In genomic region chr2:6178901-6179748, GRCm38 (mm10) we compare ENCODE assay signal across 18 mouse cellular contexts. TPM values are rescaled to one million over a fixed set of nuclear protein-coding genes. Genes with fewer than 3 reads are reported as not detected.
A peak's percentile ranks its signal among the peaks of the same experiment; 100 is the strongest.
DNase-seq lines count a peak whose midpoint lies in the region; ATAC-seq lines count a peak whose summit lies in the region.
"Had no signal": no experiment of that assay in that cellular context is flagged by ENCODE, and none has a peak within 500 bp of the region (broad histone marks: within the 10 kb centered on the region; RNA-seq: fewer than 3 reads in every experiment).

No protein-coding gene starts in this region.

- peak; percentile 78 for DNase-seq in heart, adult 11 months
- DNase-seq in heart, postnatal 10 days = no peak
- DNase-seq in embryo, embryonic 11 days = peak; percentile 49
- DNase-seq in hindlimb bud, embryonic 11.5 days (ENCODE audit: extremely low spot score, low read depth, low spot score) = peak; percentile 86
- no peak for DNase-seq in cerebellum, adult 9-10 months
- DNase-seq in gastrocnemius, adult 8-10 months (ENCODE audit: low spot score in 2 of 2) = no peak
- DNase-seq: adrenal gland, postnatal 36 days; cerebellum, postnatal 14 days; heart, adult 2 months; kidney, postnatal 4 days; layer of hippocampus, postnatal 36 days; lung, adult 18-20 months; thymus, postnatal 25 days had no signal

- intact Hi-C loops in heart, postnatal 10 days (cut with DNase I) = no loop called here

- ATAC-seq in monocyte, adult 5-6 weeks (replicated peaks; ENCODE audit: insufficient number of reproducible peaks, low FRiP score, low TSS enrichment, poor library complexity, severe bottlenecking) = peak; percentile 29; the same call in 1 of the 2 replicates
- no peak for ATAC-seq in CD4-positive, CD25-positive, alpha-beta regulatory T cell, adult 4 months
- ATAC-seq: intestine, embryonic 16.5 days; Patski had no signal

RNA-seq across cellular contexts. Expression of gene Echdc3, which starts 33.7 kb away (rescaled TPM):
- total RNA-seq in heart, postnatal 10 days (2021) = 10 to 100 TPM; 13.8 to 16.6 TPM
- total RNA-seq in monocyte, adult 5-6 weeks (2017) = 0.19 TPM in 1 of 3 replicates, not detected in the others
- not detected for polyA plus RNA-seq in CD4-positive, CD25-positive, alpha-beta regulatory T cell, adult 4 months (2017; shearing (Covaris generic))
- 1 to 10 TPM; 4.6 to 6.5 (median 5.7) TPM for total RNA-seq in gastrocnemius, adult 8-10 months (2022)

RNA-seq across cellular contexts. Expression of gene Proser2, which starts 49.1 kb away (rescaled TPM):
- 10 to 100 TPM; 10.7 to 37.7 TPM for total RNA-seq in heart, postnatal 10 days (2021)
- 0.29 TPM in 1 of 3 replicates, not detected in the others for total RNA-seq in monocyte, adult 5-6 weeks (2017)
- under 1 TPM; 0.18 to 0.26 TPM for polyA plus RNA-seq in CD4-positive, CD25-positive, alpha-beta regulatory T cell, adult 4 months (2017; shearing (Covaris generic))
- under 1 TPM; 0.70 to 0.97 (median 0.90) TPM for total RNA-seq in gastrocnemius, adult 8-10 months (2022)
- polyA plus RNA-seq: macrophage had no signal

Comparison
In these comparisons a context has a peak if more than half of its experiments do, and no peak if none do; other contexts are left out.
1. DNase-seq: peak in heart, adult 11 months (single experiment), embryo, embryonic 11 days (single experiment) and hindlimb bud, embryonic 11.5 days (single experiment); none in heart, postnatal 10 days (0 of 2), cerebellum, adult 9-10 months (single experiment) and gastrocnemius, adult 8-10 months (0 of 2).